Mouse (Mus musculus): ENCODE measurements around the gene Ptbp3. TPM values are rescaled to one million over a fixed set of nuclear protein-coding genes. Genes with fewer than 3 reads are reported as not detected.
A peak's percentile ranks its signal among the peaks of the same experiment; 100 is the strongest.
"Not testable (repeated sequence)": the region's sequence is repeated elsewhere in the genome, so short reads cannot be mapped to it uniquely, and the experiment has no call there.

Gene Ptbp3
- polyA plus RNA-seq, 1 experiment, result 10.9 TPM

GRCm38 (mm10) chr4:59572521-59573118 is 23.5 kb upstream of the Ptbp3 start:
- TF ChIP-seq USF1 (IDR thresholded peaks at IDR 0.05; ENCODE audit: low read depth) (no peak), FOSL1 (IDR thresholded peaks at IDR 0.05; ENCODE audit: insufficient read depth, low read length, poor library complexity, severe bottlenecking) (no peak), MYOD1 (IDR thresholded peaks at IDR 0.05; ENCODE audit: control insufficient read depth, insufficient read length, low read depth) (no peak), CTCF (IDR thresholded peaks at IDR 0.05; ENCODE audit: control insufficient read depth, insufficient read depth, insufficient read length) (no peak), MAX (IDR thresholded peaks at IDR 0.05) (no peak), MYOG (IDR thresholded peaks at IDR 0.05; ENCODE audit: control insufficient read depth, extremely low read depth, insufficient read length) (no peak), CEBPB (IDR thresholded peaks at IDR 0.05; ENCODE audit: low read depth) (no peak)
- H3K36me3 ChIP-seq (ENCODE audit: control insufficient read depth, insufficient read depth), result no peaks in the 10 kb centered on the region
- no peaks in the 10 kb centered on the region for H3K79me3 ChIP-seq (ENCODE audit: low read depth)
- no peaks in the 10 kb centered on the region for H3K79me2 ChIP-seq (ENCODE audit: control insufficient read depth, insufficient read depth)
- H3K27me3 ChIP-seq (ENCODE audit: control insufficient read depth, insufficient read depth, insufficient read length), result no peaks in the 10 kb centered on the region
- no peak overlapping the region for H3K4me3 ChIP-seq (ENCODE audit: insufficient read depth, poor library complexity, severe bottlenecking)
- H3ac ChIP-seq (ENCODE audit: control insufficient read depth, insufficient read length, low read depth), result no peak overlapping the region

- H3K36me3 ChIP-seq (ENCODE audit: control insufficient read depth, insufficient read depth); H3ac ChIP-seq (ENCODE audit: control insufficient read depth, insufficient read length, low read depth); H3K79me2 ChIP-seq (ENCODE audit: control insufficient read depth, insufficient read depth); H3K4me3 ChIP-seq (ENCODE audit: insufficient read depth, poor library complexity, severe bottlenecking); H3K27me3 ChIP-seq (ENCODE audit: control insufficient read depth, insufficient read depth, insufficient read length); H3K79me3 ChIP-seq (ENCODE audit: low read depth): not testable (repeated sequence)
Observed at GRCm38 (mm10) chr4:59570519-59570918, 21.4 kb upstream of the Ptbp3 start.

GRCm38 (mm10) chr4:59569538-59569937 is 20.4 kb upstream of the Ptbp3 start:
- H3K79me2 ChIP-seq (ENCODE audit: control insufficient read depth, insufficient read depth), result no peaks in the 10 kb centered on the region
- no peak overlapping the region for H3K4me3 ChIP-seq (ENCODE audit: insufficient read depth, poor library complexity, severe bottlenecking)
- no peak overlapping the region for H3ac ChIP-seq (ENCODE audit: control insufficient read depth, insufficient read length, low read depth)
- TF ChIP-seq USF1 (IDR thresholded peaks at IDR 0.05; ENCODE audit: low read depth) (no peak), MYOD1 (IDR thresholded peaks at IDR 0.05; ENCODE audit: control insufficient read depth, insufficient read length, low read depth) (no peak), MAX (IDR thresholded peaks at IDR 0.05) (no peak), MYOG (IDR thresholded peaks at IDR 0.05; ENCODE audit: control insufficient read depth, extremely low read depth, insufficient read length) (no peak), CTCF (IDR thresholded peaks at IDR 0.05; ENCODE audit: control insufficient read depth, insufficient read depth, insufficient read length) (peak; percentile 27), CEBPB (IDR thresholded peaks at IDR 0.05; ENCODE audit: low read depth) (peak; percentile 58), FOSL1 (IDR thresholded peaks at IDR 0.05; ENCODE audit: insufficient read depth, low read length, poor library complexity, severe bottlenecking) (no peak)
- no peaks in the 10 kb centered on the region for H3K36me3 ChIP-seq (ENCODE audit: control insufficient read depth, insufficient read depth)
- H3K79me3 ChIP-seq (ENCODE audit: low read depth), result no peaks in the 10 kb centered on the region
- no peaks in the 10 kb centered on the region for H3K27me3 ChIP-seq (ENCODE audit: control insufficient read depth, insufficient read depth, insufficient read length)

- no peaks in the 10 kb centered on the region for H3K79me3 ChIP-seq (ENCODE audit: low read depth)
- no peak overlapping the region for H3K4me3 ChIP-seq (ENCODE audit: insufficient read depth, poor library complexity, severe bottlenecking)
- H3K36me3 ChIP-seq (ENCODE audit: control insufficient read depth, insufficient read depth), result no peaks in the 10 kb centered on the region
- H3K79me2 ChIP-seq (ENCODE audit: control insufficient read depth, insufficient read depth), result no peaks in the 10 kb centered on the region
- H3ac ChIP-seq (ENCODE audit: control insufficient read depth, insufficient read length, low read depth), result no peak overlapping the region
- TF ChIP-seq MAX (IDR thresholded peaks at IDR 0.05) (no peak), USF1 (IDR thresholded peaks at IDR 0.05; ENCODE audit: low read depth) (no peak), FOSL1 (IDR thresholded peaks at IDR 0.05; ENCODE audit: insufficient read depth, low read length, poor library complexity, severe bottlenecking) (no peak), MYOG (IDR thresholded peaks at IDR 0.05; ENCODE audit: control insufficient read depth, extremely low read depth, insufficient read length) (no peak), CTCF (IDR thresholded peaks at IDR 0.05; ENCODE audit: control insufficient read depth, insufficient read depth, insufficient read length) (no peak), MYOD1 (IDR thresholded peaks at IDR 0.05; ENCODE audit: control insufficient read depth, insufficient read length, low read depth) (no peak), CEBPB (IDR thresholded peaks at IDR 0.05; ENCODE audit: low read depth) (no peak)
- no peaks in the 10 kb centered on the region for H3K27me3 ChIP-seq (ENCODE audit: control insufficient read depth, insufficient read depth, insufficient read length)
Observed at GRCm38 (mm10) chr4:59567576-59568260, 18.6 kb upstream of the Ptbp3 start.

GRCm38 (mm10) chr4:59565571-59566188 is 16.5 kb upstream of the Ptbp3 start:
- H3K79me3 ChIP-seq (ENCODE audit: low read depth), result no peaks in the 10 kb centered on the region
- no peaks in the 10 kb centered on the region for H3K79me2 ChIP-seq (ENCODE audit: control insufficient read depth, insufficient read depth)
- TF ChIP-seq MYOD1 (IDR thresholded peaks at IDR 0.05; ENCODE audit: control insufficient read depth, insufficient read length, low read depth) (no peak), MYOG (IDR thresholded peaks at IDR 0.05; ENCODE audit: control insufficient read depth, extremely low read depth, insufficient read length) (no peak), CTCF (IDR thresholded peaks at IDR 0.05; ENCODE audit: control insufficient read depth, insufficient read depth, insufficient read length) (no peak), MAX (IDR thresholded peaks at IDR 0.05) (no peak), FOSL1 (IDR thresholded peaks at IDR 0.05; ENCODE audit: insufficient read depth, low read length, poor library complexity, severe bottlenecking) (no peak), USF1 (IDR thresholded peaks at IDR 0.05; ENCODE audit: low read depth) (no peak), CEBPB (IDR thresholded peaks at IDR 0.05; ENCODE audit: low read depth) (no peak)
- no peaks in the 10 kb centered on the region for H3K36me3 ChIP-seq (ENCODE audit: control insufficient read depth, insufficient read depth)
- no peak overlapping the region for H3ac ChIP-seq (ENCODE audit: control insufficient read depth, insufficient read length, low read depth)
- no peak overlapping the region for H3K4me3 ChIP-seq (ENCODE audit: insufficient read depth, poor library complexity, severe bottlenecking)
- H3K27me3 ChIP-seq (ENCODE audit: control insufficient read depth, insufficient read depth, insufficient read length), result no peaks in the 10 kb centered on the region
